ENCODE assay signal across 9 mouse cellular contexts in genomic region chr2:163939522-163939921, GRCm38 (mm10). TPM values are rescaled to one million over a fixed set of nuclear protein-coding genes. Genes with fewer than 3 reads are reported as not detected.
DNase-seq lines count a peak whose midpoint lies in the region; ATAC-seq and TF ChIP-seq lines count a peak whose summit lies in the region.
"Had no signal": no experiment of that assay in that cellular context is flagged by ENCODE, and none has a peak within 500 bp of the region (broad histone marks: within the 10 kb centered on the region; RNA-seq: fewer than 3 reads in every experiment).

No protein-coding gene starts in this region.

- peak; percentile 46 for DNase-seq in ovary, postnatal 36 days (ENCODE audit: low spot score)
- DNase-seq in ovary, postnatal 14 days (ENCODE audit: low spot score), result no peak
- DNase-seq in cerebellum, adult 2 months, result peak; percentile 91 to 96
- no peak for DNase-seq in heart, embryonic 10.5 days (ENCODE audit: low spot score)
- no peak for DNase-seq in testis, postnatal 14 days (ENCODE audit: low spot score)
- DNase-seq in thymus, adult 18-20 months, result no peak
- DNase-seq in kidney, adult 11 months, result no peak

- peak overlapping the region; percentile 91 for H3K27ac ChIP-seq in cerebellum, adult 2 months (ENCODE audit: insufficient read depth, low read length)
- 0 out of 2 replicates have a peak overlapping the region, but pooled peaks have one; percentile 1 for H3K27ac ChIP-seq in heart, embryonic 10.5 days
- H3K27ac ChIP-seq in midbrain, embryonic 16.5 days (ENCODE audit: low read length), result peak overlapping the region; percentile 8; the same call in 1 of the 2 replicates

- peak overlapping the region; percentile 2; the same call in 1 of the 2 replicates for H3K9ac ChIP-seq in midbrain, embryonic 16.5 days (ENCODE audit: low read depth, low read length)

- TF ChIP-seq CTCF in cerebellum, adult 2 months (IDR thresholded peaks at IDR 0.05; ENCODE audit: borderline replicate concordance, insufficient read depth, low read depth, low read length), result no peak

- TF ChIP-seq POLR2A in cerebellum, adult 2 months (IDR thresholded peaks at IDR 0.05; ENCODE audit: borderline replicate concordance, insufficient read depth, low read length), result peak; percentile 65; the same call in 1 of the 2 replicates

- H3K27me3 ChIP-seq in cerebellum, adult 2 months (ENCODE audit: control insufficient read depth, insufficient read depth, low read length), result no peaks in the 10 kb centered on the region
- H3K27me3 ChIP-seq in heart, embryonic 10.5 days (ENCODE audit: insufficient read depth, poor library complexity, severe bottlenecking), result peaks cover 3% of the 10 kb centered on the region; the same call in 1 of the 2 replicates
- H3K27me3 ChIP-seq in midbrain, embryonic 16.5 days (ENCODE audit: control insufficient read depth, insufficient read depth, low read depth, low read length), result no peaks in the 10 kb centered on the region

- no peaks in the 10 kb centered on the region for H3K36me3 ChIP-seq in heart, embryonic 10.5 days
- H3K36me3 ChIP-seq in midbrain, embryonic 16.5 days (ENCODE audit: control insufficient read depth, insufficient read depth, low read length), result no peaks in the 10 kb centered on the region

- no peaks in the 10 kb centered on the region for H3K9me3 ChIP-seq in heart, embryonic 10.5 days
- H3K9me3 ChIP-seq in midbrain, embryonic 16.5 days (replicated peaks; ENCODE audit: control insufficient read depth, low read length, poor library complexity, severe bottlenecking), result no peaks in the 10 kb centered on the region

- peak overlapping the region; percentile 65 for H3K4me3 ChIP-seq in cerebellum, adult 2 months (replicated peaks; ENCODE audit: insufficient read depth, low read depth, low read length)
- peak overlapping the region; percentile 30 for H3K4me3 ChIP-seq in heart, embryonic 10.5 days
- H3K4me3 ChIP-seq in midbrain, embryonic 16.5 days (ENCODE audit: low read depth, low read length), result no peak overlapping the region

- peaks cover 15% of the 10 kb centered on the region for H3K4me1 ChIP-seq in cerebellum, adult 2 months (ENCODE audit: control insufficient read depth, insufficient read depth, low read length)
- H3K4me1 ChIP-seq in heart, embryonic 10.5 days, result peaks cover 13% of the 10 kb centered on the region; the same call in 1 of the 2 replicates
- H3K4me1 ChIP-seq in midbrain, embryonic 16.5 days (ENCODE audit: control insufficient read depth, insufficient read depth, low read length), result no peaks in the 10 kb centered on the region

- WGBS in cerebellum, adult 2 months, result 4% methylated on average over 8 of the region's 8 CpGs
- WGBS in heart, embryonic 10.5 days, result 36% methylated on average over 8 of the region's 8 CpGs
- 30% methylated on average over 8 of the region's 8 CpGs for WGBS in midbrain, embryonic 16.5 days

- H3K4me2 ChIP-seq in midbrain, embryonic 16.5 days (ENCODE audit: low read length), result peak overlapping the region; percentile 39

- ATAC-seq in midbrain, embryonic 16.5 days, result peak; percentile 66; the same call in 1 of the 2 replicates
- ATAC-seq: Patski had no signal

RNA-seq across cellular contexts. Expression of gene Rims4, which starts 21.0 kb away (rescaled TPM):
- polyA plus RNA-seq in cerebellum, adult 2 months (2012; rRNA removed), result 30.3 and 35.1 TPM in 2 replicates
- polyA plus RNA-seq in heart, embryonic 10.5 days (2016; fragmentation: Nextera tagmentation; extraction: Ambion mirVana), result 0.30 and 0.42 TPM in 2 replicates
- polyA plus RNA-seq in midbrain, embryonic 16.5 days (2015; fragmentation: Nextera tagmentation; extraction: Ambion mirVana), result 18.8 and 20.4 TPM in 2 replicates
- polyA plus RNA-seq: Patski had no signal

RNA-seq across cellular contexts. Expression of gene Ywhab, which starts 55.2 kb away (rescaled TPM):
- 231 and 250 TPM in 2 replicates for polyA plus RNA-seq in cerebellum, adult 2 months (2012; rRNA removed)
- 274 and 296 TPM in 2 replicates for polyA plus RNA-seq in heart, embryonic 10.5 days (2016; fragmentation: Nextera tagmentation; extraction: Ambion mirVana)
- 533 and 553 TPM in 2 replicates for polyA plus RNA-seq in midbrain, embryonic 16.5 days (2015; fragmentation: Nextera tagmentation; extraction: Ambion mirVana)

Comparison
In these comparisons a context has a peak if more than half of its experiments do, and no peak if none do; other contexts are left out.
1. DNase-seq: peak in ovary, postnatal 36 days (single experiment) and cerebellum, adult 2 months (2 of 2); none in ovary, postnatal 14 days (single experiment), heart, embryonic 10.5 days (single experiment), testis, postnatal 14 days (single experiment), thymus, adult 18-20 months (0 of 2) and kidney, adult 11 months (single experiment).
2. H3K27ac ChIP-seq: peak in every context shown above with its lines; median percentile 91 in cerebellum, adult 2 months; 8 in midbrain, embryonic 16.5 days; 1 in heart, embryonic 10.5 days.
3. RNA of gene Rims4, which starts 21.0 kb away (polyA plus RNA-seq): 30.3 to 35.1 TPM in cerebellum, adult 2 months and 18.8 to 20.4 TPM in midbrain, embryonic 16.5 days; 0.30 to 0.42 TPM in heart, embryonic 10.5 days; every median in the first group is over 10 times any median in the second.